Mouse (Mus musculus) hindlimb bud, embryonic 11.5 days (tissue): ENCODE measurements around the gene Ptgdr2.
A peak's percentile ranks its signal among the peaks of the same experiment; 100 is the strongest.

Experiments used
- DNase-seq: peaks from one replicate; pipeline ENCODE4 v3.0.0-alpha.2; 2012; ENCODE audit warnings: low read depth, low spot score; ENCODE audit errors: extremely low spot score

Gene Ptgdr2

GRCm38 (mm10) chr19:10930641-10931040 lies 6.3 kb upstream of the Ptgdr2 start:
- no peak for DNase-seq

- no peak for DNase-seq
Observed at GRCm38 (mm10) chr19:10935029-10935428, 1.9 kb upstream of the Ptgdr2 start.

GRCm38 (mm10) chr19:10936077-10936476 lies 883 bp upstream of the Ptgdr2 start:
- no peak for DNase-seq

- no peak for DNase-seq
Observed at GRCm38 (mm10) chr19:10938771-10939170, 1.8 kb downstream of the Ptgdr2 start.

GRCm38 (mm10) chr19:10940097-10940800 lies 3.3 kb downstream of the Ptgdr2 start:
- DNase-seq = peak; percentile 57

GRCm38 (mm10) chr19:10940801-10941457 lies 4.0 kb downstream of the Ptgdr2 start:
- DNase-seq = no peak

- DNase-seq = no peak
Observed at GRCm38 (mm10) chr19:10943955-10944354, 7.0 kb downstream of the Ptgdr2 start.

- no peak for DNase-seq
Observed at GRCm38 (mm10) chr19:10946506-10946905, 9.5 kb downstream of the Ptgdr2 start.

- no peak for DNase-seq
Observed at GRCm38 (mm10) chr19:10947219-10947618, 10.3 kb downstream of the Ptgdr2 start.

GRCm38 (mm10) chr19:10948416-10948815 lies 11.5 kb downstream of the Ptgdr2 start:
- DNase-seq = no peak

- peak; percentile 97 for DNase-seq
Observed at GRCm38 (mm10) chr19:10949112-10949511, 12.2 kb downstream of the Ptgdr2 start, which contains the start of gene Ccdc86. TSS of gene Ccdc86 (minus strand) at chr19:10949266.

GRCm38 (mm10) chr19:10949558-10949957 lies 12.6 kb downstream of the Ptgdr2 start:
- DNase-seq = no peak

- no peak for DNase-seq
Observed at GRCm38 (mm10) chr19:10952021-10952939, 15.3 kb downstream of the Ptgdr2 start.

- DNase-seq = peak; percentile 69
Observed at GRCm38 (mm10) chr19:10959085-10959977, 22.4 kb downstream of the Ptgdr2 start.

GRCm38 (mm10) chr19:10959978-10960346 lies 23.0 kb downstream of the Ptgdr2 start:
- DNase-seq = no peak

GRCm38 (mm10) chr19:10965721-10966120 lies 28.8 kb downstream of the Ptgdr2 start:
- no peak for DNase-seq

- DNase-seq = no peak
Observed at GRCm38 (mm10) chr19:10968578-10968977, 31.6 kb downstream of the Ptgdr2 start.

- no peak for DNase-seq
Observed at GRCm38 (mm10) chr19:10970457-10970856, 33.5 kb downstream of the Ptgdr2 start.

GRCm38 (mm10) chr19:10972660-10973059 lies 35.7 kb downstream of the Ptgdr2 start:
- DNase-seq = no peak

- no peak for DNase-seq
Observed at GRCm38 (mm10) chr19:10973187-10973586, 36.2 kb downstream of the Ptgdr2 start.
